Mouse (Mus musculus): ENCODE data around the gene Wfdc12. TPM values are rescaled to one million over a fixed set of nuclear protein-coding genes. Genes with fewer than 3 reads are reported as not detected.

The Wfdc12 gene
- total RNA-seq, 1 experiment from 2014 or later: 1.1 TPM

Other genes starting within 250 kb of the Wfdc12 start
- gene Ywhab, start 195.6 kb downstream of the Wfdc12 start, total RNA-seq (2021): 244 and 254 TPM in 2 replicates
- 1.0 and 2.9 TPM in 2 replicates for gene Pabpc1l, start 165.2 kb downstream of the Wfdc12 start, total RNA-seq (2021)
- 28.6 and 36.1 TPM in 2 replicates for gene Stk4, start 120.3 kb downstream of the Wfdc12 start, total RNA-seq (2021)
- 28.9 and 32.2 TPM in 2 replicates for gene Tomm34, start 119.4 kb downstream of the Wfdc12 start, total RNA-seq (2021)
- not detected in 2 replicates for gene Kcns1, start 19.5 kb downstream of the Wfdc12 start, total RNA-seq (2021)
- not detected in 2 replicates for gene Wfdc5, start 7.9 kb downstream of the Wfdc12 start, total RNA-seq (2021)
- gene Wfdc15a, start 9.5 kb upstream of the Wfdc12 start, total RNA-seq (2021): not detected in 2 replicates
- not detected in 2 replicates for gene Wfdc15b, start 31.1 kb upstream of the Wfdc12 start, total RNA-seq (2021)
- gene Svs2, start 47.9 kb upstream of the Wfdc12 start, total RNA-seq (2021): not detected in 2 replicates
- not detected in 2 replicates for gene Svs3b, start 66.0 kb upstream of the Wfdc12 start, total RNA-seq (2021)
- not detected in 2 replicates for gene Svs4, start 87.9 kb upstream of the Wfdc12 start, total RNA-seq (2021)
- not detected in 2 replicates for gene Svs3a, start 98.7 kb upstream of the Wfdc12 start, total RNA-seq (2021)
- gene Svs6, start 126.1 kb upstream of the Wfdc12 start, total RNA-seq (2021): not detected in 2 replicates
- 0.70 and 0.98 TPM in 2 replicates for gene Svs5, start 142.1 kb upstream of the Wfdc12 start, total RNA-seq (2021)
- gene Slpi, start 198.5 kb upstream of the Wfdc12 start, total RNA-seq (2021): 9.2 and 9.3 TPM in 2 replicates
- not detected in 2 replicates for gene Rbpjl, start 212.5 kb upstream of the Wfdc12 start, total RNA-seq (2021)
- 1.7 and 2.3 TPM in 2 replicates for gene Matn4, start 214.6 kb upstream of the Wfdc12 start, total RNA-seq (2021)